Mouse (Mus musculus): ENCODE results near the gene Sntg2. TPM values are rescaled to one million over a fixed set of nuclear protein-coding genes. Genes with fewer than 3 reads are reported as not detected.

Gene Sntg2
- polyA plus RNA-seq, 1 experiment, result not detected

- Histone ChIP-seq H3K4me3 (no peak overlapping the region), H3K79me2 (ENCODE audit: control insufficient read depth, insufficient read depth) (no peaks in the 10 kb centered on the region), H3K4me2 (ENCODE audit: low read depth) (no peak overlapping the region), H3K27me3 (ENCODE audit: control insufficient read depth, insufficient read depth, insufficient read length) (no peaks in the 10 kb centered on the region), H3K36me3 (ENCODE audit: control insufficient read depth, insufficient read depth) (no peaks in the 10 kb centered on the region), H3ac (ENCODE audit: control insufficient read depth, insufficient read length) (no peak overlapping the region)
- no peak for TF ChIP-seq TCF12 (IDR thresholded peaks at IDR 0.05; ENCODE audit: insufficient read depth, poor library complexity, severe bottlenecking)
- no peak for TF ChIP-seq USF1 (IDR thresholded peaks at IDR 0.05; ENCODE audit: low read depth)
These were observed 172.1 kb downstream of the Sntg2 start for GRCm38 (mm10) chr12:30201031-30201430.

GRCm38 (mm10) chr12:30200621-30201020 is 172.6 kb downstream of the Sntg2 start:
- Histone ChIP-seq H3K79me2 (ENCODE audit: control insufficient read depth, insufficient read depth) (no peaks in the 10 kb centered on the region), H3K4me3 (no peak overlapping the region), H3K4me2 (ENCODE audit: low read depth) (no peak overlapping the region), H3K27me3 (ENCODE audit: control insufficient read depth, insufficient read depth, insufficient read length) (no peaks in the 10 kb centered on the region), H3ac (ENCODE audit: control insufficient read depth, insufficient read length) (no peak overlapping the region), H3K36me3 (ENCODE audit: control insufficient read depth, insufficient read depth) (no peaks in the 10 kb centered on the region)
- no peak for TF ChIP-seq TCF12 (IDR thresholded peaks at IDR 0.05; ENCODE audit: insufficient read depth, poor library complexity, severe bottlenecking)
- TF ChIP-seq TCF3 (IDR thresholded peaks at IDR 0.05; ENCODE audit: insufficient read length, low read depth), result no peak
- TF ChIP-seq REST (IDR thresholded peaks at IDR 0.05; ENCODE audit: insufficient read depth, insufficient read length), result no peak
- no peak for TF ChIP-seq MYOD1 (IDR thresholded peaks at IDR 0.05; ENCODE audit: control insufficient read depth in 1 of 3, insufficient read length in 2 of 3, low read depth in 2 of 3)
- no peak for TF ChIP-seq MYOG (IDR thresholded peaks at IDR 0.05; ENCODE audit: control insufficient read depth in 1 of 3, insufficient read depth in 1 of 3, insufficient read length in 2 of 3, low read depth in 2 of 3)
- TF ChIP-seq USF1 (IDR thresholded peaks at IDR 0.05; ENCODE audit: low read depth), result no peak
- no peak for TF ChIP-seq POLR2A (IDR thresholded peaks at IDR 0.05; ENCODE audit: insufficient read length, low read depth)
- no peak for TF ChIP-seq POLR2AphosphoS2 (IDR thresholded peaks at IDR 0.05; ENCODE audit: insufficient read length, low read depth)
- TF ChIP-seq E2F4 (IDR thresholded peaks at IDR 0.05; ENCODE audit: insufficient read depth), result no peak
- TF ChIP-seq CEBPB (IDR thresholded peaks at IDR 0.05; ENCODE audit: insufficient read depth, poor library complexity, severe bottlenecking), result no peak
- no peak for TF ChIP-seq MAX (IDR thresholded peaks at IDR 0.05; ENCODE audit: low read depth)
- no peak for TF ChIP-seq SRF (IDR thresholded peaks at IDR 0.05; ENCODE audit: control insufficient read depth, insufficient read length, low read depth)

- TF ChIP-seq POLR2A (IDR thresholded peaks at IDR 0.05; ENCODE audit: insufficient read length, low read depth) (no peak), SRF (IDR thresholded peaks at IDR 0.05; ENCODE audit: control insufficient read depth, insufficient read length, low read depth) (no peak)
- Histone ChIP-seq H3K79me2 (ENCODE audit: control insufficient read depth, insufficient read depth) (no peaks in the 10 kb centered on the region), H3ac (ENCODE audit: control insufficient read depth, insufficient read length) (no peak overlapping the region), H3K4me2 (ENCODE audit: low read depth) (no peak overlapping the region), H3K27me3 (ENCODE audit: control insufficient read depth, insufficient read depth, insufficient read length) (no peaks in the 10 kb centered on the region), H3K36me3 (ENCODE audit: control insufficient read depth, insufficient read depth) (no peaks in the 10 kb centered on the region), H3K4me3 (no peak overlapping the region)
These were observed 173.4 kb downstream of the Sntg2 start for GRCm38 (mm10) chr12:30199735-30200134.

- no peaks in the 10 kb centered on the region for H3K79me2 ChIP-seq (ENCODE audit: control insufficient read depth, insufficient read depth)
These were observed 174.9 kb downstream of the Sntg2 start for GRCm38 (mm10) chr12:30198250-30198649.

GRCm38 (mm10) chr12:30181721-30182120 is 191.5 kb downstream of the Sntg2 start:
- no peak overlapping the region for H3ac ChIP-seq (ENCODE audit: control insufficient read depth, insufficient read length)
- H3K36me3 ChIP-seq (ENCODE audit: control insufficient read depth, insufficient read depth), result no peaks in the 10 kb centered on the region
- TF ChIP-seq TCF3 (IDR thresholded peaks at IDR 0.05; ENCODE audit: insufficient read length, low read depth), result no peak
- no peak for TF ChIP-seq MAX (IDR thresholded peaks at IDR 0.05; ENCODE audit: low read depth)
- no peak for TF ChIP-seq TCF12 (IDR thresholded peaks at IDR 0.05; ENCODE audit: insufficient read depth, poor library complexity, severe bottlenecking)
- no peak for TF ChIP-seq SRF (IDR thresholded peaks at IDR 0.05; ENCODE audit: control insufficient read depth, insufficient read length, low read depth)
- TF ChIP-seq MYOG (IDR thresholded peaks at IDR 0.05; ENCODE audit: control insufficient read depth in 1 of 3, insufficient read depth in 1 of 3, insufficient read length in 2 of 3, low read depth in 2 of 3), result no peak
- no peak for TF ChIP-seq CEBPB (IDR thresholded peaks at IDR 0.05; ENCODE audit: insufficient read depth, poor library complexity, severe bottlenecking)
- no peaks in the 10 kb centered on the region for H3K79me2 ChIP-seq (ENCODE audit: control insufficient read depth, insufficient read depth)
- H3K27me3 ChIP-seq (ENCODE audit: control insufficient read depth, insufficient read depth, insufficient read length), result no peaks in the 10 kb centered on the region
- no peak overlapping the region for H3K4me3 ChIP-seq
- no peak overlapping the region for H3K4me2 ChIP-seq (ENCODE audit: low read depth)

More at GRCm38 (mm10) chr12:30198250-30198649, 174.9 kb downstream of the Sntg2 start:
- no peak overlapping the region for H3K4me2 ChIP-seq (ENCODE audit: low read depth)
- no peak for TF ChIP-seq POLR2A (IDR thresholded peaks at IDR 0.05; ENCODE audit: insufficient read length, low read depth)
- TF ChIP-seq SRF (IDR thresholded peaks at IDR 0.05; ENCODE audit: control insufficient read depth, insufficient read length, low read depth), result no peak
- TF ChIP-seq TCF3 (IDR thresholded peaks at IDR 0.05; ENCODE audit: insufficient read length, low read depth), result no peak
- TF ChIP-seq MYOG (IDR thresholded peaks at IDR 0.05; ENCODE audit: control insufficient read depth in 1 of 3, insufficient read depth in 1 of 3, insufficient read length in 2 of 3, low read depth in 2 of 3), result no peak
- TF ChIP-seq CEBPB (IDR thresholded peaks at IDR 0.05; ENCODE audit: insufficient read depth, poor library complexity, severe bottlenecking), result no peak
- no peak for TF ChIP-seq MYOD1 (IDR thresholded peaks at IDR 0.05; ENCODE audit: control insufficient read depth in 1 of 3, insufficient read length in 2 of 3, low read depth in 2 of 3)
- no peak for TF ChIP-seq REST (IDR thresholded peaks at IDR 0.05; ENCODE audit: insufficient read depth, insufficient read length)
- no peak for TF ChIP-seq E2F4 (IDR thresholded peaks at IDR 0.05; ENCODE audit: insufficient read depth)
- no peak for TF ChIP-seq USF1 (IDR thresholded peaks at IDR 0.05; ENCODE audit: low read depth)
- TF ChIP-seq TCF12 (IDR thresholded peaks at IDR 0.05; ENCODE audit: insufficient read depth, poor library complexity, severe bottlenecking), result no peak
- TF ChIP-seq POLR2AphosphoS2 (IDR thresholded peaks at IDR 0.05; ENCODE audit: insufficient read length, low read depth), result no peak
- TF ChIP-seq MAX (IDR thresholded peaks at IDR 0.05; ENCODE audit: low read depth), result no peak
- no peak overlapping the region for H3ac ChIP-seq (ENCODE audit: control insufficient read depth, insufficient read length)
- no peaks in the 10 kb centered on the region for H3K36me3 ChIP-seq (ENCODE audit: control insufficient read depth, insufficient read depth)
- H3K27me3 ChIP-seq (ENCODE audit: control insufficient read depth, insufficient read depth, insufficient read length), result no peaks in the 10 kb centered on the region
- no peak overlapping the region for H3K4me3 ChIP-seq

Data from myocyte (in vitro differentiated cells).